14 mouse cellular contexts compared by ENCODE assay signal in the genomic region with DNA sequence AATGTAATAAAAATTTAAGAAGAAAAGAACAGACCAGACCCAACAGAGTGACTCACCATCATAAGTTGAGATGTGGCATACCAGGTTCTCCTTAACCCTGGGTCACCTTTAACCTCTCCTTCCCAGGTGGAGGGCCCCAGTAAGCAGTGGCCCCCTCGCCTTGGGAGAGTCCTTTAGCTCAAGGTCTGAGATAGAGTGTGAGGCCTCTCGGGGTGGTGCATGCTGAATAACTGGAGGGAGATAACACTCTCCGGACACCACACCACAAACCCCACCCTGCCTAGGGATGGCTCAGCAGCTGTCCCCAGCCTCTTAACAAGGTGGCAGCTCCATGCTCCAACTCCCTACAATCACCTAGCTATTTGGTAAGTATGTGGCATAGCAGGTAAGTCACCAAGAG. TPM values are rescaled to one million over a fixed set of nuclear protein-coding genes. Genes with fewer than 3 reads are reported as not detected.
DNase-seq lines count a peak whose midpoint lies in the region; ATAC-seq and TF ChIP-seq lines count a peak whose summit lies in the region.
"Had no signal": no experiment of that assay in that cellular context is flagged by ENCODE, and none has a peak within 500 bp of the region (broad histone marks: within the 10 kb centered on the region; RNA-seq: fewer than 3 reads in every experiment).

No protein-coding gene starts in this region.

- peak; percentile 62 to 69 for TF ChIP-seq EP300 in MEL (IDR thresholded peaks at IDR 0.05; ENCODE audit: low read depth in 1 of 2, low read length in 2 of 2)
- peak; percentile 53 for TF ChIP-seq EP300 in liver, embryonic 14.5 days (IDR thresholded peaks at IDR 0.05; ENCODE audit: low read depth)

- H3K4me1 ChIP-seq in intestine, embryonic 15.5 days (replicated peaks), result 0 out of 2 replicates have a peak, but pooled peaks cover 9% of the 10 kb centered on the region
- H3K4me1 ChIP-seq in intestine, postnatal 0 days (replicated peaks; ENCODE audit: control insufficient read depth, insufficient read depth, low read length), result no peaks in the 10 kb centered on the region
- peaks cover 11 to 34% of the 10 kb centered on the region in 2 experiments for H3K4me1 ChIP-seq in MEL (ENCODE audit: control insufficient read depth in 1 of 2, insufficient read depth in 2 of 2, low read length in 2 of 2)
- peaks cover 51 to 73% of the 10 kb centered on the region in 2 experiments for H3K4me1 ChIP-seq in liver, embryonic 14.5 days (replicated peaks; ENCODE audit: control insufficient read depth in 2 of 2, insufficient read depth in 2 of 2, low read length in 1 of 2)
- H3K4me1 ChIP-seq: midbrain, embryonic 12.5 days had no signal

- H3K9me3 ChIP-seq in intestine, embryonic 15.5 days, result no peaks in the 10 kb centered on the region
- H3K9me3 ChIP-seq in intestine, postnatal 0 days (ENCODE audit: control insufficient read depth), result no peaks in the 10 kb centered on the region
- no peaks in the 10 kb centered on the region for H3K9me3 ChIP-seq in MEL (replicated peaks; ENCODE audit: insufficient read depth, low read length)
- no peaks in the 10 kb centered on the region for H3K9me3 ChIP-seq in liver, embryonic 14.5 days (ENCODE audit: control insufficient read depth, low read length)
- H3K9me3 ChIP-seq: midbrain, embryonic 12.5 days had no signal

- 54% methylated on average over 3 of the region's 3 CpGs for WGBS in intestine, embryonic 15.5 days
- 46% methylated on average over 3 of the region's 3 CpGs for WGBS in intestine, postnatal 0 days
- 6% methylated on average over 3 of the region's 3 CpGs for WGBS in liver, embryonic 14.5 days (ENCODE audit: insufficient replicate concordance)

- TF ChIP-seq CTCF in intestine, postnatal 0 days (IDR thresholded peaks at IDR 0.05; ENCODE audit: low read depth), result no peak
- no peak for TF ChIP-seq CTCF in MEL (IDR thresholded peaks at IDR 0.05 in 2 of 3, conservative IDR thresholded peaks at IDR 0.05 in 1 of 3; ENCODE audit: control insufficient read depth in 1 of 3, insufficient read depth in 1 of 3, low read depth in 2 of 3, low read length in 3 of 3, poor library complexity in 1 of 3, severe bottlenecking in 1 of 3)
- TF ChIP-seq CTCF in liver, embryonic 14.5 days (IDR thresholded peaks at IDR 0.05; ENCODE audit: low read depth), result no peak

- H3K36me3 ChIP-seq in intestine, embryonic 15.5 days, result no peaks in the 10 kb centered on the region
- no peaks in the 10 kb centered on the region for H3K36me3 ChIP-seq in intestine, postnatal 0 days (ENCODE audit: control insufficient read depth, insufficient read depth)
- peaks cover 0 to 31% of the 10 kb centered on the region in 2 experiments; a peak in 2 of 4 replicates for H3K36me3 ChIP-seq in MEL (ENCODE audit: control insufficient read depth in 1 of 2, insufficient read depth in 2 of 2, low read length in 2 of 2)
- 0 out of 2 replicates have a peak, but pooled peaks cover 3% of the 10 kb centered on the region for H3K36me3 ChIP-seq in liver, embryonic 14.5 days (replicated peaks; ENCODE audit: control insufficient read depth, insufficient read depth, low read depth)
- H3K36me3 ChIP-seq: midbrain, embryonic 12.5 days had no signal

- peak; percentile 35 for DNase-seq in MEL (ENCODE audit: low read depth, low spot score)
- DNase-seq in liver, embryonic 14.5 days (ENCODE audit: low read depth in 3 of 3, low spot score in 3 of 3), result peak in 2 of 3 experiments; percentile 54 to 65
- DNase-seq in embryo, embryonic 10 days (ENCODE audit: low spot score), result no peak
- no peak for DNase-seq in B cell, adult 2 months
- DNase-seq: cerebellum, adult 11 months; cerebellum, postnatal 14 days; forebrain, postnatal 0 days; lung, postnatal 4 days; right cerebral cortex, postnatal 4 days had no signal

- H3K4me2 ChIP-seq in intestine, embryonic 15.5 days (replicated peaks), result no peak overlapping the region
- no peak overlapping the region for H3K4me2 ChIP-seq in intestine, postnatal 0 days (replicated peaks; ENCODE audit: low read depth)
- H3K4me2 ChIP-seq in liver, embryonic 14.5 days (ENCODE audit: low read depth), result peak overlapping the region; percentile 94
- H3K4me2 ChIP-seq: midbrain, embryonic 12.5 days had no signal

- no peak for TF ChIP-seq POLR2A in MEL (IDR thresholded peaks at IDR 0.05; ENCODE audit: control insufficient read depth in 1 of 2, insufficient read depth in 1 of 2, low read depth in 1 of 2, low read length in 2 of 2, poor library complexity in 1 of 2)

- H3K27ac ChIP-seq in intestine, embryonic 15.5 days, result no peak overlapping the region
- H3K27ac ChIP-seq in intestine, postnatal 0 days (ENCODE audit: low read depth, low read length), result no peak overlapping the region
- H3K27ac ChIP-seq in MEL (ENCODE audit: control insufficient read depth, low read depth, low read length), result peak overlapping the region; percentile 46
- H3K27ac ChIP-seq in liver, embryonic 14.5 days, result peak overlapping the region; percentile 73
- H3K27ac ChIP-seq: hindbrain, postnatal 0 days; midbrain, embryonic 12.5 days had no signal

- H3K4me3 ChIP-seq in intestine, embryonic 15.5 days (replicated peaks), result no peak overlapping the region
- H3K4me3 ChIP-seq in intestine, postnatal 0 days (ENCODE audit: low read depth, low read length), result no peak overlapping the region
- no peak overlapping the region; a peak in 1 of 4 replicates for H3K4me3 ChIP-seq in MEL (ENCODE audit: control insufficient read depth in 1 of 2, insufficient read depth in 1 of 2, low read depth in 2 of 2, low read length in 2 of 2)
- H3K4me3 ChIP-seq in liver, embryonic 14.5 days (ENCODE audit: insufficient read depth in 1 of 2, low read depth in 2 of 2, low read length in 2 of 2), result peak overlapping the region; percentile 77 to 85
- H3K4me3 ChIP-seq: midbrain, embryonic 12.5 days had no signal

- H3K9ac ChIP-seq in intestine, embryonic 15.5 days, result no peak overlapping the region
- no peak overlapping the region for H3K9ac ChIP-seq in intestine, postnatal 0 days (ENCODE audit: low read depth, low read length)
- no peak overlapping the region for H3K9ac ChIP-seq in MEL (ENCODE audit: control insufficient read depth, low read depth, low read length, poor library complexity, severe bottlenecking)
- H3K9ac ChIP-seq in liver, embryonic 14.5 days (replicated peaks), result peak overlapping the region; percentile 82
- H3K9ac ChIP-seq: forebrain, postnatal 0 days; midbrain, embryonic 12.5 days had no signal

- ATAC-seq in intestine, embryonic 15.5 days, result peak; percentile 44; the same call in 1 of the 2 replicates
- ATAC-seq in intestine, postnatal 0 days, result no peak
- ATAC-seq in erythroblast, adult 5-6 weeks (replicated peaks; ENCODE audit: low FRiP score, poor library complexity, severe bottlenecking), result peak; percentile 79
- peak; percentile 88 for ATAC-seq in liver, embryonic 14.5 days (ENCODE audit: insufficient read depth)
- ATAC-seq: forebrain, postnatal 0 days; hindbrain, postnatal 0 days had no signal

- no peaks in the 10 kb centered on the region for H3K79me2 ChIP-seq in MEL (ENCODE audit: control insufficient read depth, insufficient read depth, low read length, poor library complexity)

- no peaks in the 10 kb centered on the region for H3K27me3 ChIP-seq in intestine, embryonic 15.5 days (replicated peaks)
- no peaks in the 10 kb centered on the region for H3K27me3 ChIP-seq in intestine, postnatal 0 days (replicated peaks; ENCODE audit: control insufficient read depth, insufficient read depth, low read length)
- no peaks in the 10 kb centered on the region for H3K27me3 ChIP-seq in MEL (ENCODE audit: control insufficient read depth in 1 of 2, insufficient read depth in 2 of 2, low read length in 2 of 2)
- H3K27me3 ChIP-seq in liver, embryonic 14.5 days (ENCODE audit: control insufficient read depth, insufficient read depth, low read length), result no peaks in the 10 kb centered on the region

- no peak for TF ChIP-seq RAD21 in MEL (IDR thresholded peaks at IDR 0.05; ENCODE audit: low read depth, low read length)

TF ChIP-seq in MEL, 35 proteins besides CTCF, POLR2A, EP300 and RAD21 (continues in another document):
- TF ChIP-seq JUND (IDR thresholded peaks at IDR 0.05; ENCODE audit: low read depth, low read length), result no peak
- no peak for TF ChIP-seq USF1 (IDR thresholded peaks at IDR 0.05; ENCODE audit: low read depth, low read length)
- TF ChIP-seq USF2 (IDR thresholded peaks at IDR 0.05; ENCODE audit: borderline replicate concordance in 1 of 2, insufficient read depth in 1 of 2, low read depth in 1 of 2, low read length in 2 of 2), result no peak
- TF ChIP-seq HCFC1 (IDR thresholded peaks at IDR 0.05; ENCODE audit: low read depth, low read length), result no peak
- TF ChIP-seq GATA1 (IDR thresholded peaks at IDR 0.05; ENCODE audit: low read depth, low read length), result peak; percentile 69; the same call in 1 of the 2 replicates
- peak; percentile 36; the same call in 1 of the 2 replicates for TF ChIP-seq ETS1 (IDR thresholded peaks at IDR 0.05; ENCODE audit: low read depth, low read length)
- no peak for TF ChIP-seq CHD1 (IDR thresholded peaks at IDR 0.05; ENCODE audit: low read depth, low read length)
- no peak for TF ChIP-seq POLR2AphosphoS5 (IDR thresholded peaks at IDR 0.05; ENCODE audit: borderline replicate concordance, low read depth, low read length)
- no peak for TF ChIP-seq KAT2A (conservative IDR thresholded peaks at IDR 0.05; ENCODE audit: low read depth, low read length)
- TF ChIP-seq POLR2AphosphoS2 (IDR thresholded peaks at IDR 0.05; ENCODE audit: low read length), result no peak
- peak; percentile 52; the same call in 1 of the 2 replicates for TF ChIP-seq MXI1 (IDR thresholded peaks at IDR 0.05; ENCODE audit: low read depth, low read length)
- TF ChIP-seq SIN3A (IDR thresholded peaks at IDR 0.05; ENCODE audit: low read length), result no peak
- TF ChIP-seq MYB (IDR thresholded peaks at IDR 0.05; ENCODE audit: low read depth, low read length), result no peak
- peak; percentile 61 for TF ChIP-seq TCF12 (IDR thresholded peaks at IDR 0.05; ENCODE audit: low read depth, low read length)
- TF ChIP-seq MAX (IDR thresholded peaks at IDR 0.05; ENCODE audit: low read length), result no peak
- no peak for TF ChIP-seq SMC3 (IDR thresholded peaks at IDR 0.05; ENCODE audit: low read depth, low read length)
- TF ChIP-seq ELF1 (IDR thresholded peaks at IDR 0.05; ENCODE audit: low read depth, low read length), result no peak

RNA-seq across cellular contexts. Expression of a gene that starts 1.6 kb away (rescaled TPM):
- polyA plus RNA-seq in intestine, embryonic 15.5 days (2015; fragmentation: Nextera tagmentation; extraction: Ambion mirVana), result 3.0 and 3.4 TPM in 2 replicates
- polyA plus RNA-seq in intestine, postnatal 0 days (2015; fragmentation: Nextera tagmentation; extraction: Ambion mirVana), result 1.0 and 1.1 TPM in 2 replicates
- total RNA-seq in MEL (2012; rRNA removed), result 83.2 and 101 TPM in 2 replicates
- 10 to 100 TPM; 50.2 to 98.2 TPM for polyA plus RNA-seq in MEL (2012; ENCODE audit: insufficient read depth in 1 of 2, insufficient read length in 2 of 2, low read depth in 1 of 2, low replicate concordance in 2 of 2, missing spikeins in 1 of 2)
- total RNA-seq in erythroblast, adult 5-6 weeks (2015; ENCODE audit: low replicate concordance), result 6.3 and 11.7 TPM in 2 replicates
- 6.1 and 6.4 TPM in 2 replicates for total RNA-seq in erythroblast, adult 5-6 weeks (2017; ENCODE audit: low replicate concordance)
- polyA plus RNA-seq in liver, embryonic 14.5 days (2012; rRNA removed), result 38.8 and 42.2 TPM in 2 replicates
- polyA plus RNA-seq in liver, embryonic 14.5 days (2014; fragmentation: Nextera tagmentation; extraction: Ambion mirVana), result 39.1 and 46.2 TPM in 2 replicates

Comparison
In these comparisons a context has a peak if more than half of its experiments do, and no peak if none do; other contexts are left out.
1. H3K27ac ChIP-seq: peak in MEL (single experiment) and liver, embryonic 14.5 days (single experiment); none in intestine, embryonic 15.5 days (single experiment) and intestine, postnatal 0 days (single experiment).
2. H3K4me3 ChIP-seq: peak in liver, embryonic 14.5 days (2 of 2); none in intestine, embryonic 15.5 days (single experiment), intestine, postnatal 0 days (single experiment) and MEL (0 of 2).
3. DNase-seq: peak in MEL (single experiment) and liver, embryonic 14.5 days (2 of 3); none in embryo, embryonic 10 days (single experiment) and B cell, adult 2 months (0 of 2).